Mouse (Mus musculus): ENCODE data around the gene Ubtd1. TPM values are rescaled to one million over a fixed set of nuclear protein-coding genes. Genes with fewer than 3 reads are reported as not detected.

The Ubtd1 gene
- polyA plus RNA-seq, 1 experiment from 2014 or later: 14.5 TPM

GRCm38 (mm10) chr19:42031112-42031511, 49.5 kb downstream of the Ubtd1 start:
- 80% methylated on average over 5 of the region's 5 CpGs for WGBS
- H3K36me3 ChIP-seq (ENCODE audit: control insufficient read depth, insufficient read depth, low read length): no peaks in the 10 kb centered on the region

GRCm38 (mm10) chr19:42033611-42034010, 52.0 kb downstream of the Ubtd1 start:
- no peaks in the 10 kb centered on the region for H3K36me3 ChIP-seq (ENCODE audit: control insufficient read depth, insufficient read depth, low read length)
- no peak overlapping the region for H3K4me3 ChIP-seq (ENCODE audit: low read length)
- no peak overlapping the region for H3K27ac ChIP-seq (ENCODE audit: low read length)
- no peaks in the 10 kb centered on the region for H3K27me3 ChIP-seq (ENCODE audit: control insufficient read depth, insufficient read depth, low read depth, low read length)
- no peaks in the 10 kb centered on the region for H3K9me3 ChIP-seq (ENCODE audit: control insufficient read depth, low read length)
- WGBS: 83% methylated on average over 14 of the region's 14 CpGs
- no peak for ATAC-seq (ENCODE audit: low read depth)
- H3K9ac ChIP-seq (ENCODE audit: low read length): no peak overlapping the region
- H3K4me2 ChIP-seq (ENCODE audit: low read depth, low read length): no peak overlapping the region
- H3K4me1 ChIP-seq (replicated peaks; ENCODE audit: control insufficient read depth, insufficient read depth, low read length): peaks cover 9% of the 10 kb centered on the region; the same call in 1 of the 2 replicates

More at GRCm38 (mm10) chr19:42031112-42031511, 49.5 kb downstream of the Ubtd1 start:
- Histone ChIP-seq H3K4me1 (replicated peaks; ENCODE audit: control insufficient read depth, insufficient read depth, low read length) (peaks cover 9% of the 10 kb centered on the region; the same call in 1 of the 2 replicates), H3K27me3 (ENCODE audit: control insufficient read depth, insufficient read depth, low read depth, low read length) (no peaks in the 10 kb centered on the region), H3K4me2 (ENCODE audit: low read depth, low read length) (no peak overlapping the region), H3K9me3 (ENCODE audit: control insufficient read depth, low read length) (no peaks in the 10 kb centered on the region), H3K27ac (ENCODE audit: low read length) (no peak overlapping the region), H3K4me3 (ENCODE audit: low read length) (no peak overlapping the region), H3K9ac (ENCODE audit: low read length) (no peak overlapping the region)
- ATAC-seq (ENCODE audit: low read depth): no peak

- 59% methylated on average over 9 of the region's 9 CpGs for WGBS
- Histone ChIP-seq H3K27me3 (ENCODE audit: control insufficient read depth, insufficient read depth, low read depth, low read length) (no peaks in the 10 kb centered on the region), H3K4me3 (ENCODE audit: low read length) (no peak overlapping the region), H3K9me3 (ENCODE audit: control insufficient read depth, low read length) (no peaks in the 10 kb centered on the region), H3K4me1 (replicated peaks; ENCODE audit: control insufficient read depth, insufficient read depth, low read length) (peaks cover 9% of the 10 kb centered on the region; the same call in 1 of the 2 replicates), H3K36me3 (ENCODE audit: control insufficient read depth, insufficient read depth, low read length) (no peaks in the 10 kb centered on the region), H3K27ac (ENCODE audit: low read length) (no peak overlapping the region), H3K9ac (ENCODE audit: low read length) (no peak overlapping the region), H3K4me2 (ENCODE audit: low read depth, low read length) (no peak overlapping the region)
- peak; percentile 31 for ATAC-seq (ENCODE audit: low read depth)
Measured at GRCm38 (mm10) chr19:42034146-42034775, 52.7 kb downstream of the Ubtd1 start.

- WGBS: 44% methylated on average over 11 of the region's 11 CpGs
- Histone ChIP-seq H3K9ac (ENCODE audit: low read length) (no peak overlapping the region), H3K27me3 (ENCODE audit: control insufficient read depth, insufficient read depth, low read depth, low read length) (no peaks in the 10 kb centered on the region; the same call in 1 of the 2 replicates), H3K4me3 (ENCODE audit: low read length) (no peak overlapping the region), H3K27ac (ENCODE audit: low read length) (no peak overlapping the region), H3K4me2 (ENCODE audit: low read depth, low read length) (no peak overlapping the region), H3K9me3 (ENCODE audit: control insufficient read depth, low read length) (no peaks in the 10 kb centered on the region), H3K36me3 (ENCODE audit: control insufficient read depth, insufficient read depth, low read length) (no peaks in the 10 kb centered on the region), H3K4me1 (replicated peaks; ENCODE audit: control insufficient read depth, insufficient read depth, low read length) (peaks cover 9% of the 10 kb centered on the region; the same call in 1 of the 2 replicates)
- peak; percentile 12; the same call in 1 of the 2 replicates for ATAC-seq (ENCODE audit: low read depth)
Measured at GRCm38 (mm10) chr19:42034881-42035455, 53.4 kb downstream of the Ubtd1 start.

GRCm38 (mm10) chr19:42035456-42036248, 54.1 kb downstream of the Ubtd1 start, which contains the start of gene Ankrd2:
Gene Ankrd2, plus strand, starts transcription at chr19:42036000.
- WGBS: 65% methylated on average over 19 of the region's 19 CpGs
- no peak within 1 kb of the TSS for H3K27ac ChIP-seq (ENCODE audit: low read length)
- H3K4me1 ChIP-seq (replicated peaks; ENCODE audit: control insufficient read depth, insufficient read depth, low read length): peaks cover 9% of the 10 kb centered on the region; the same call in 1 of the 2 replicates
- H3K27me3 ChIP-seq (ENCODE audit: control insufficient read depth, insufficient read depth, low read depth, low read length): no peaks in the 10 kb centered on the region; the same call in 1 of the 2 replicates
- no peak within 1 kb of the TSS for H3K4me3 ChIP-seq (ENCODE audit: low read length)
- peak; percentile 77 for ATAC-seq (ENCODE audit: low read depth)
- no peaks in the 10 kb centered on the region for H3K9me3 ChIP-seq (ENCODE audit: control insufficient read depth, low read length)
- no peak within 1 kb of the TSS for H3K4me2 ChIP-seq (ENCODE audit: low read depth, low read length)
- no peaks in the 10 kb centered on the region for H3K36me3 ChIP-seq (ENCODE audit: control insufficient read depth, insufficient read depth, low read length)
- H3K9ac ChIP-seq (ENCODE audit: low read length): no peak within 1 kb of the TSS

GRCm38 (mm10) chr19:42036357-42036756, 54.8 kb downstream of the Ubtd1 start:
- H3K4me1 ChIP-seq (replicated peaks; ENCODE audit: control insufficient read depth, insufficient read depth, low read length): peaks cover 9% of the 10 kb centered on the region; the same call in 1 of the 2 replicates
- 72% methylated on average over 3 of the region's 3 CpGs for WGBS
- ATAC-seq (ENCODE audit: low read depth): no peak
- no peaks in the 10 kb centered on the region for H3K36me3 ChIP-seq (ENCODE audit: control insufficient read depth, insufficient read depth, low read length)
- no peak overlapping the region for H3K4me2 ChIP-seq (ENCODE audit: low read depth, low read length)
- no peaks in the 10 kb centered on the region for H3K9me3 ChIP-seq (ENCODE audit: control insufficient read depth, low read length)
- no peak overlapping the region for H3K27ac ChIP-seq (ENCODE audit: low read length)
- H3K9ac ChIP-seq (ENCODE audit: low read length): no peak overlapping the region
- H3K4me3 ChIP-seq (ENCODE audit: low read length): no peak overlapping the region
- no peaks in the 10 kb centered on the region; the same call in 1 of the 2 replicates for H3K27me3 ChIP-seq (ENCODE audit: control insufficient read depth, insufficient read depth, low read depth, low read length)

- Histone ChIP-seq H3K4me3 (ENCODE audit: low read length) (no peak overlapping the region), H3K9me3 (ENCODE audit: control insufficient read depth, low read length) (no peaks in the 10 kb centered on the region), H3K4me2 (ENCODE audit: low read depth, low read length) (no peak overlapping the region), H3K36me3 (ENCODE audit: control insufficient read depth, insufficient read depth, low read length) (no peaks in the 10 kb centered on the region), H3K9ac (ENCODE audit: low read length) (no peak overlapping the region), H3K27me3 (ENCODE audit: control insufficient read depth, insufficient read depth, low read depth, low read length) (no peaks in the 10 kb centered on the region; the same call in 1 of the 2 replicates), H3K27ac (ENCODE audit: low read length) (no peak overlapping the region), H3K4me1 (replicated peaks; ENCODE audit: control insufficient read depth, insufficient read depth, low read length) (peaks cover 9% of the 10 kb centered on the region; the same call in 1 of the 2 replicates)
- ATAC-seq (ENCODE audit: low read depth): no peak
- 54% methylated on average over 11 of the region's 11 CpGs for WGBS
Measured at GRCm38 (mm10) chr19:42037167-42037702, 55.7 kb downstream of the Ubtd1 start.

- Histone ChIP-seq H3K9ac (ENCODE audit: low read length) (no peak overlapping the region), H3K4me3 (ENCODE audit: low read length) (no peak overlapping the region), H3K4me1 (replicated peaks; ENCODE audit: control insufficient read depth, insufficient read depth, low read length) (peaks cover 9% of the 10 kb centered on the region; the same call in 1 of the 2 replicates), H3K36me3 (ENCODE audit: control insufficient read depth, insufficient read depth, low read length) (no peaks in the 10 kb centered on the region), H3K4me2 (ENCODE audit: low read depth, low read length) (no peak overlapping the region), H3K27ac (ENCODE audit: low read length) (no peak overlapping the region), H3K27me3 (ENCODE audit: control insufficient read depth, insufficient read depth, low read depth, low read length) (no peaks in the 10 kb centered on the region; the same call in 1 of the 2 replicates), H3K9me3 (ENCODE audit: control insufficient read depth, low read length) (no peaks in the 10 kb centered on the region)
- no peak for ATAC-seq (ENCODE audit: low read depth)
- WGBS: 88% methylated on average over 12 of the region's 12 CpGs
Measured at GRCm38 (mm10) chr19:42038310-42038709, 56.7 kb downstream of the Ubtd1 start.
